Comparison of ENCODE assay signal across 10 mouse cellular contexts in genomic region chr1:133491857-133492290, GRCm38 (mm10).
DNase-seq lines count a peak whose midpoint lies in the region; ATAC-seq and TF ChIP-seq lines count a peak whose summit lies in the region.
"Had no signal": no experiment of that assay in that cellular context is flagged by ENCODE, and none has a peak within 500 bp of the region (broad histone marks: within the 10 kb centered on the region; RNA-seq: fewer than 3 reads in every experiment).

No protein-coding gene starts in this region.

- WGBS in intestine, embryonic 14.5 days: 26% methylated on average over 4 of the region's 4 CpGs
- 48% methylated on average over 4 of the region's 4 CpGs for WGBS in intestine, postnatal 0 days
- WGBS in embryonic facial prominence, embryonic 15.5 days: 25% methylated on average over 4 of the region's 4 CpGs
- 47% methylated on average over 4 of the region's 4 CpGs for WGBS in intestine, embryonic 16.5 days
- 2% methylated on average over 4 of the region's 4 CpGs for WGBS in midbrain, embryonic 16.5 days

- ATAC-seq in intestine, embryonic 14.5 days (replicated peaks; ENCODE audit: low FRiP score, low TSS enrichment, low read depth): no peak
- no peak for ATAC-seq in intestine, postnatal 0 days
- ATAC-seq in embryonic facial prominence, embryonic 15.5 days (ENCODE audit: insufficient number of reproducible peaks, low FRiP score, low TSS enrichment, low read depth): no peak
- ATAC-seq in intestine, embryonic 16.5 days: no peak
- ATAC-seq in midbrain, embryonic 16.5 days: peak; percentile 16
- ATAC-seq: CD4-positive, CD25-positive, alpha-beta regulatory T cell, adult 4 months had no signal

- H3K4me1 ChIP-seq in intestine, embryonic 14.5 days (replicated peaks; ENCODE audit: control insufficient read depth, insufficient read depth, low read length): peaks cover 19% of the 10 kb centered on the region
- H3K4me1 ChIP-seq in intestine, postnatal 0 days (replicated peaks; ENCODE audit: control insufficient read depth, insufficient read depth, low read length): no peaks in the 10 kb centered on the region
- H3K4me1 ChIP-seq in embryonic facial prominence, embryonic 15.5 days: peaks cover 21% of the 10 kb centered on the region
- peaks cover 15% of the 10 kb centered on the region for H3K4me1 ChIP-seq in intestine, embryonic 16.5 days (ENCODE audit: control insufficient read depth, insufficient read depth, low read length)
- H3K4me1 ChIP-seq in midbrain, embryonic 16.5 days (ENCODE audit: control insufficient read depth, insufficient read depth, low read length): peaks cover 15% of the 10 kb centered on the region

- no peaks in the 10 kb centered on the region for H3K36me3 ChIP-seq in intestine, embryonic 14.5 days (ENCODE audit: control insufficient read depth, insufficient read depth, low read length)
- H3K36me3 ChIP-seq in intestine, postnatal 0 days (ENCODE audit: control insufficient read depth, insufficient read depth): no peaks in the 10 kb centered on the region
- H3K36me3 ChIP-seq in embryonic facial prominence, embryonic 15.5 days: no peaks in the 10 kb centered on the region
- no peaks in the 10 kb centered on the region for H3K36me3 ChIP-seq in intestine, embryonic 16.5 days (ENCODE audit: control insufficient read depth, insufficient read depth, low read length)
- H3K36me3 ChIP-seq in midbrain, embryonic 16.5 days (ENCODE audit: control insufficient read depth, insufficient read depth, low read length): no peaks in the 10 kb centered on the region

- no peaks in the 10 kb centered on the region for H3K9me3 ChIP-seq in intestine, embryonic 14.5 days (ENCODE audit: control insufficient read depth, low read length)
- no peaks in the 10 kb centered on the region for H3K9me3 ChIP-seq in intestine, postnatal 0 days (ENCODE audit: control insufficient read depth)
- H3K9me3 ChIP-seq in embryonic facial prominence, embryonic 15.5 days (replicated peaks): no peaks in the 10 kb centered on the region
- no peaks in the 10 kb centered on the region for H3K9me3 ChIP-seq in intestine, embryonic 16.5 days (ENCODE audit: control insufficient read depth, low read length)
- no peaks in the 10 kb centered on the region for H3K9me3 ChIP-seq in midbrain, embryonic 16.5 days (replicated peaks; ENCODE audit: control insufficient read depth, low read length, poor library complexity, severe bottlenecking)

- H3K4me2 ChIP-seq in intestine, embryonic 14.5 days (ENCODE audit: low read length): no peak overlapping the region
- no peak overlapping the region for H3K4me2 ChIP-seq in intestine, postnatal 0 days (replicated peaks; ENCODE audit: low read depth)
- peak overlapping the region; percentile 86 for H3K4me2 ChIP-seq in embryonic facial prominence, embryonic 15.5 days (replicated peaks)
- H3K4me2 ChIP-seq in intestine, embryonic 16.5 days (ENCODE audit: low read depth, low read length): peak overlapping the region; percentile 74
- H3K4me2 ChIP-seq in midbrain, embryonic 16.5 days (ENCODE audit: low read length): peak overlapping the region; percentile 68

- H3K4me3 ChIP-seq in intestine, embryonic 14.5 days (ENCODE audit: low read depth, low read length): no peak overlapping the region
- H3K4me3 ChIP-seq in intestine, postnatal 0 days (ENCODE audit: low read depth, low read length): no peak overlapping the region
- peak overlapping the region; percentile 39; the same call in 1 of the 2 replicates for H3K4me3 ChIP-seq in embryonic facial prominence, embryonic 15.5 days (replicated peaks)
- no peak overlapping the region for H3K4me3 ChIP-seq in intestine, embryonic 16.5 days (ENCODE audit: low read length)
- no peak overlapping the region for H3K4me3 ChIP-seq in midbrain, embryonic 16.5 days (ENCODE audit: low read depth, low read length)

- no peak for DNase-seq in intestine, embryonic 14.5 days (ENCODE audit: low spot score)
- DNase-seq in c-Kit-positive CD71-positive TER-119-positive erythroid progenitor cells, embryonic 14.5 days (ENCODE audit: low spot score): no peak
- DNase-seq in right cerebral cortex, postnatal 10 days (ENCODE audit: low spot score in 2 of 2): no peak
- DNase-seq in cerebellum, adult 11 months: no peak
- DNase-seq: right cerebral cortex, postnatal 25 days had no signal

- no peak for TF ChIP-seq CTCF in intestine, postnatal 0 days (IDR thresholded peaks at IDR 0.05; ENCODE audit: low read depth)

- H3K27me3 ChIP-seq in intestine, embryonic 14.5 days (replicated peaks; ENCODE audit: control insufficient read depth, insufficient read depth, low read length): no peaks in the 10 kb centered on the region
- H3K27me3 ChIP-seq in intestine, postnatal 0 days (replicated peaks; ENCODE audit: control insufficient read depth, insufficient read depth, low read length): no peaks in the 10 kb centered on the region
- H3K27me3 ChIP-seq in embryonic facial prominence, embryonic 15.5 days: no peaks in the 10 kb centered on the region
- H3K27me3 ChIP-seq in intestine, embryonic 16.5 days (replicated peaks; ENCODE audit: control insufficient read depth, insufficient read depth, low read length): no peaks in the 10 kb centered on the region
- H3K27me3 ChIP-seq in midbrain, embryonic 16.5 days (ENCODE audit: control insufficient read depth, insufficient read depth, low read depth, low read length): no peaks in the 10 kb centered on the region

- peak overlapping the region; percentile 77; the same call in 1 of the 2 replicates for H3K27ac ChIP-seq in intestine, embryonic 14.5 days (ENCODE audit: low read depth)
- H3K27ac ChIP-seq in intestine, postnatal 0 days (ENCODE audit: low read depth, low read length): no peak overlapping the region
- peak overlapping the region; percentile 85 for H3K27ac ChIP-seq in embryonic facial prominence, embryonic 15.5 days (replicated peaks)
- H3K27ac ChIP-seq in intestine, embryonic 16.5 days (ENCODE audit: low read length): peak overlapping the region; percentile 50
- H3K27ac ChIP-seq in midbrain, embryonic 16.5 days (ENCODE audit: low read length): peak overlapping the region; percentile 87

- H3K9ac ChIP-seq in intestine, embryonic 14.5 days (ENCODE audit: low read length): no peak overlapping the region
- H3K9ac ChIP-seq in intestine, postnatal 0 days (ENCODE audit: low read depth, low read length): no peak overlapping the region
- H3K9ac ChIP-seq in embryonic facial prominence, embryonic 15.5 days: no peak overlapping the region
- peak overlapping the region; percentile 62; the same call in 1 of the 2 replicates for H3K9ac ChIP-seq in intestine, embryonic 16.5 days (ENCODE audit: low read depth, low read length)
- peak overlapping the region; percentile 64; the same call in 1 of the 2 replicates for H3K9ac ChIP-seq in midbrain, embryonic 16.5 days (ENCODE audit: low read depth, low read length)

Comparison
In these comparisons a context has a peak if more than half of its experiments do, and no peak if none do; other contexts are left out.
1. H3K4me2 ChIP-seq: peak in embryonic facial prominence, embryonic 15.5 days (single experiment), intestine, embryonic 16.5 days (single experiment) and midbrain, embryonic 16.5 days (single experiment); none in intestine, embryonic 14.5 days (single experiment) and intestine, postnatal 0 days (single experiment).
2. H3K9ac ChIP-seq: peak in intestine, embryonic 16.5 days (single experiment) and midbrain, embryonic 16.5 days (single experiment); none in intestine, embryonic 14.5 days (single experiment), intestine, postnatal 0 days (single experiment) and embryonic facial prominence, embryonic 15.5 days (single experiment).